Mouse (Mus musculus): ENCODE results near the gene Wdr47.

GRCm38 (mm10) chr3:108584580-108584979 lies 6.5 kb upstream of the Wdr47 start:
- no peak for TF ChIP-seq POLR2A (IDR thresholded peaks at IDR 0.05; ENCODE audit: extremely low read depth, insufficient read depth, low read length)
- no peak for TF ChIP-seq CTCF (IDR thresholded peaks at IDR 0.05; ENCODE audit: extremely low read depth, insufficient read depth, low read length)
